Mouse (Mus musculus): ENCODE results near the gene Foxl1.

- TF ChIP-seq CTCF (IDR thresholded peaks at IDR 0.05; ENCODE audit: borderline replicate concordance, insufficient read depth, low read length) (no peak), POLR2A (IDR thresholded peaks at IDR 0.05; ENCODE audit: low read depth, low read length) (no peak)
Measured at GRCm38 (mm10) chr8:121082218-121083092, 45.3 kb upstream of the Foxl1 start.
